Comparison of ENCODE assay signal across 15 mouse cellular contexts in genomic region chr11:53252186-53253119, GRCm38 (mm10). TPM values are rescaled to one million over a fixed set of nuclear protein-coding genes. Genes with fewer than 3 reads are reported as not detected.
DNase-seq lines count a peak whose midpoint lies in the region; ATAC-seq and TF ChIP-seq lines count a peak whose summit lies in the region.
"Had no signal": no experiment of that assay in that cellular context is flagged by ENCODE, and none has a peak within 500 bp of the region (broad histone marks: within the 10 kb centered on the region; RNA-seq: fewer than 3 reads in every experiment).

No protein-coding gene starts in this region.

- no peak overlapping the region for H3K9ac ChIP-seq in embryonic facial prominence, embryonic 14.5 days (ENCODE audit: low read depth, low read length)
- no peak overlapping the region for H3K9ac ChIP-seq in hindbrain, embryonic 13.5 days
- H3K9ac ChIP-seq in midbrain, embryonic 15.5 days = no peak overlapping the region
- no peak overlapping the region for H3K9ac ChIP-seq in lung, postnatal 0 days (replicated peaks; ENCODE audit: low read depth)
- H3K9ac ChIP-seq: embryonic facial prominence, embryonic 13.5 days; stomach, embryonic 15.5 days had no signal

- DNase-seq in brain, embryonic 14.5 days (ENCODE audit: low read depth) = peak; percentile 76
- DNase-seq in embryonic facial prominence, embryonic 14.5 days (ENCODE audit: low spot score) = peak; percentile 3
- DNase-seq in layer of hippocampus, adult 18-20 months (ENCODE audit: low spot score in 2 of 2) = no peak
- DNase-seq in lung, postnatal 0 days (ENCODE audit: low spot score) = no peak
- DNase-seq in cerebellum, adult 18-20 months = no peak
- no peak for DNase-seq in thymus, postnatal 4 days
- DNase-seq: kidney, postnatal 4 days; lung, postnatal 4 days had no signal

- ATAC-seq in embryonic facial prominence, embryonic 14.5 days (ENCODE audit: low read depth) = peak; percentile 20; the same call in 1 of the 2 replicates
- peak; percentile 60 for ATAC-seq in hindbrain, embryonic 13.5 days (ENCODE audit: low FRiP score)
- peak; percentile 42; the same call in 1 of the 2 replicates for ATAC-seq in midbrain, embryonic 15.5 days (replicated peaks)
- ATAC-seq in lung, postnatal 0 days = no peak
- ATAC-seq: inflammation-experienced regulatory T-cells, adult 6 months had no signal

- no peaks in the 10 kb centered on the region for H3K4me1 ChIP-seq in embryonic facial prominence, embryonic 14.5 days (ENCODE audit: control insufficient read depth, insufficient read depth, low read length)
- peaks cover 27% of the 10 kb centered on the region for H3K4me1 ChIP-seq in hindbrain, embryonic 13.5 days (replicated peaks)
- peaks cover 5% of the 10 kb centered on the region; the same call in 1 of the 2 replicates for H3K4me1 ChIP-seq in midbrain, embryonic 15.5 days
- H3K4me1 ChIP-seq in lung, postnatal 0 days (ENCODE audit: insufficient read depth, low read depth, low read length) = no peaks in the 10 kb centered on the region
- H3K4me1 ChIP-seq: embryonic facial prominence, embryonic 13.5 days; stomach, embryonic 15.5 days had no signal

- no peak for TF ChIP-seq EP300 in lung, postnatal 0 days (IDR thresholded peaks at IDR 0.05)

- H3K27me3 ChIP-seq in embryonic facial prominence, embryonic 14.5 days (replicated peaks; ENCODE audit: control insufficient read depth, insufficient read depth, low read length) = no peaks in the 10 kb centered on the region
- H3K27me3 ChIP-seq in hindbrain, embryonic 13.5 days = no peaks in the 10 kb centered on the region
- no peaks in the 10 kb centered on the region for H3K27me3 ChIP-seq in midbrain, embryonic 15.5 days (replicated peaks)
- H3K27me3 ChIP-seq in lung, postnatal 0 days (replicated peaks; ENCODE audit: insufficient read depth, low read length) = no peaks in the 10 kb centered on the region
- H3K27me3 ChIP-seq: embryonic facial prominence, embryonic 13.5 days; stomach, embryonic 15.5 days had no signal

- TF ChIP-seq CTCF in brain, embryonic 14.5 days (IDR thresholded peaks at IDR 0.05; ENCODE audit: borderline replicate concordance, extremely low read depth, insufficient read depth, insufficient read length) = no peak
- no peak for TF ChIP-seq CTCF in lung, postnatal 0 days (IDR thresholded peaks at IDR 0.05)

- no peak for TF ChIP-seq POLR2A in brain, embryonic 14.5 days (IDR thresholded peaks at IDR 0.05; ENCODE audit: borderline replicate concordance, extremely low read depth, insufficient read depth, insufficient read length, poor library complexity, severe bottlenecking)

- no peaks in the 10 kb centered on the region for H3K9me3 ChIP-seq in embryonic facial prominence, embryonic 14.5 days (ENCODE audit: control insufficient read depth, low read length)
- no peaks in the 10 kb centered on the region for H3K9me3 ChIP-seq in hindbrain, embryonic 13.5 days
- H3K9me3 ChIP-seq in midbrain, embryonic 15.5 days = no peaks in the 10 kb centered on the region
- H3K9me3 ChIP-seq in lung, postnatal 0 days (ENCODE audit: low read length) = no peaks in the 10 kb centered on the region
- H3K9me3 ChIP-seq: embryonic facial prominence, embryonic 13.5 days; stomach, embryonic 15.5 days had no signal

- H3K4me2 ChIP-seq in embryonic facial prominence, embryonic 14.5 days (ENCODE audit: low read depth, low read length) = no peak overlapping the region
- no peak overlapping the region for H3K4me2 ChIP-seq in hindbrain, embryonic 13.5 days
- H3K4me2 ChIP-seq in midbrain, embryonic 15.5 days = no peak overlapping the region
- H3K4me2 ChIP-seq in lung, postnatal 0 days (replicated peaks; ENCODE audit: low read depth, low read length) = no peak overlapping the region
- H3K4me2 ChIP-seq: embryonic facial prominence, embryonic 13.5 days; heart, embryonic 11.5 days; liver, embryonic 11.5 days; stomach, embryonic 15.5 days had no signal

- no peak overlapping the region for H3K4me3 ChIP-seq in embryonic facial prominence, embryonic 14.5 days (ENCODE audit: low read depth, low read length)
- H3K4me3 ChIP-seq in hindbrain, embryonic 13.5 days = no peak overlapping the region
- no peak overlapping the region for H3K4me3 ChIP-seq in midbrain, embryonic 15.5 days
- H3K4me3 ChIP-seq in lung, postnatal 0 days (ENCODE audit: low read depth, low read length) = no peak overlapping the region
- H3K4me3 ChIP-seq: embryonic facial prominence, embryonic 13.5 days; stomach, embryonic 15.5 days had no signal

- no peaks in the 10 kb centered on the region for H3K36me3 ChIP-seq in embryonic facial prominence, embryonic 14.5 days (ENCODE audit: control insufficient read depth, insufficient read depth, low read length)
- no peaks in the 10 kb centered on the region for H3K36me3 ChIP-seq in hindbrain, embryonic 13.5 days
- no peaks in the 10 kb centered on the region for H3K36me3 ChIP-seq in midbrain, embryonic 15.5 days (replicated peaks)
- no peaks in the 10 kb centered on the region for H3K36me3 ChIP-seq in lung, postnatal 0 days (ENCODE audit: insufficient read depth, low read length)
- H3K36me3 ChIP-seq: stomach, embryonic 15.5 days had no signal

- 77% methylated on average over 12 of the region's 12 CpGs for WGBS in embryonic facial prominence, embryonic 14.5 days
- 57% methylated on average over 12 of the region's 12 CpGs for WGBS in hindbrain, embryonic 13.5 days
- WGBS in midbrain, embryonic 15.5 days = 66% methylated on average over 12 of the region's 12 CpGs
- 89% methylated on average over 12 of the region's 12 CpGs for WGBS in lung, postnatal 0 days

- H3K27ac ChIP-seq in embryonic facial prominence, embryonic 14.5 days (replicated peaks; ENCODE audit: low read depth, low read length) = no peak overlapping the region
- peak overlapping the region; percentile 70 for H3K27ac ChIP-seq in hindbrain, embryonic 13.5 days
- H3K27ac ChIP-seq in midbrain, embryonic 15.5 days = peak overlapping the region; percentile 3; the same call in 1 of the 2 replicates
- H3K27ac ChIP-seq in lung, postnatal 0 days (ENCODE audit: low read length) = no peak overlapping the region
- H3K27ac ChIP-seq: embryonic facial prominence, embryonic 13.5 days; stomach, embryonic 15.5 days had no signal

RNA-seq across cellular contexts. Expression of gene Hspa4, which starts 47.8 kb away (rescaled TPM):
- polyA plus RNA-seq in brain, embryonic 14.5 days (2012; rRNA removed) = 59.4 and 91.9 TPM in 2 replicates
- polyA plus RNA-seq in embryonic facial prominence, embryonic 14.5 days (2014; fragmentation: Nextera tagmentation; extraction: Ambion mirVana) = 85.8 and 86.5 TPM in 2 replicates
- polyA plus RNA-seq in hindbrain, embryonic 13.5 days (2015; fragmentation: Nextera tagmentation; extraction: Ambion mirVana) = 51.5 and 52.8 TPM in 2 replicates
- polyA plus RNA-seq in midbrain, embryonic 15.5 days (2015; fragmentation: Nextera tagmentation; extraction: Ambion mirVana) = 42.0 and 43.2 TPM in 2 replicates
- 100 to 1,000 TPM; 178 to 180 TPM for total RNA-seq in layer of hippocampus, adult 18-20 months (2021)
- 42.0 and 42.3 TPM in 2 replicates for polyA plus RNA-seq in lung, postnatal 0 days (2015; fragmentation: Nextera tagmentation; extraction: Ambion mirVana)

Comparison
In these comparisons a context has a peak if more than half of its experiments do, and no peak if none do; other contexts are left out.
1. DNase-seq: peak in brain, embryonic 14.5 days (single experiment) and embryonic facial prominence, embryonic 14.5 days (single experiment); none in layer of hippocampus, adult 18-20 months (0 of 2), lung, postnatal 0 days (single experiment), cerebellum, adult 18-20 months (0 of 2) and thymus, postnatal 4 days (single experiment).
2. H3K27ac ChIP-seq: peak in hindbrain, embryonic 13.5 days (single experiment) and midbrain, embryonic 15.5 days (single experiment); none in embryonic facial prominence, embryonic 14.5 days (single experiment) and lung, postnatal 0 days (single experiment).